Mouse (Mus musculus): ENCODE data around the gene Scaf4.

Gene Scaf4

GRCm38 (mm10) chr16:90203226-90203962, 80.9 kb downstream of the Scaf4 start:
- no peak for DNase-seq (ENCODE audit: low spot score)

GRCm38 (mm10) chr16:90202140-90202539, 82.2 kb downstream of the Scaf4 start:
- no peak for DNase-seq (ENCODE audit: low spot score)

- DNase-seq (ENCODE audit: low spot score) = no peak
Observed at GRCm38 (mm10) chr16:90199174-90199573, 85.1 kb downstream of the Scaf4 start.

- no peak for DNase-seq (ENCODE audit: low spot score)
Observed at GRCm38 (mm10) chr16:90198626-90199025, 85.7 kb downstream of the Scaf4 start.

GRCm38 (mm10) chr16:90197337-90197973, 86.8 kb downstream of the Scaf4 start:
- DNase-seq (ENCODE audit: low spot score) = peak; percentile 87

- no peak for DNase-seq (ENCODE audit: low spot score)
Observed at GRCm38 (mm10) chr16:90196688-90197240, 87.5 kb downstream of the Scaf4 start.

- DNase-seq (ENCODE audit: low spot score) = no peak
Observed at GRCm38 (mm10) chr16:90193719-90194118, 90.6 kb downstream of the Scaf4 start.

- DNase-seq (ENCODE audit: low spot score) = no peak
Observed at GRCm38 (mm10) chr16:90191289-90191688, 93.0 kb downstream of the Scaf4 start.

- DNase-seq (ENCODE audit: low spot score) = peak; percentile 75
Observed at GRCm38 (mm10) chr16:90187453-90187852, 96.8 kb downstream of the Scaf4 start.

- peak; percentile 92 for DNase-seq (ENCODE audit: low spot score)
Observed at GRCm38 (mm10) chr16:90185928-90186588, 98.2 kb downstream of the Scaf4 start.

- no peak for DNase-seq (ENCODE audit: low spot score)
Observed at GRCm38 (mm10) chr16:90184135-90184534, 100.2 kb downstream of the Scaf4 start.

- DNase-seq (ENCODE audit: low spot score) = no peak
Observed at GRCm38 (mm10) chr16:90181673-90182072, 102.6 kb downstream of the Scaf4 start.

GRCm38 (mm10) chr16:90180975-90181374, 103.3 kb downstream of the Scaf4 start:
- DNase-seq (ENCODE audit: low spot score) = no peak

GRCm38 (mm10) chr16:90179892-90180291, 104.4 kb downstream of the Scaf4 start:
- no peak for DNase-seq (ENCODE audit: low spot score)

- DNase-seq (ENCODE audit: low spot score) = no peak
Observed at GRCm38 (mm10) chr16:90178404-90178803, 105.9 kb downstream of the Scaf4 start.

- no peak for DNase-seq (ENCODE audit: low spot score)
Observed at GRCm38 (mm10) chr16:90177425-90177824, 106.9 kb downstream of the Scaf4 start.

- DNase-seq (ENCODE audit: low spot score) = peak; percentile 47
Observed at GRCm38 (mm10) chr16:90176472-90176871, 107.8 kb downstream of the Scaf4 start.

All from embryo, embryonic 10.5 days (tissue).